Mouse (Mus musculus): ENCODE measurements around the gene Fdx1l.

Fdx1l gene

GRCm38 (mm10) chr9:21073044-21073840 is at the start of gene Fdx1l, which contains the start of gene Gm49373:
Fdx1l (minus strand) TSS chr9:21073614.
Gm49373 (minus strand) TSS chr9:21073096.
- DNase-seq (ENCODE audit: low spot score in 2 of 2) = peak; percentile 77 to 89

GRCm38 (mm10) chr9:21121483-21121882 is 48.1 kb upstream of the Fdx1l start:
- DNase-seq (ENCODE audit: low spot score in 2 of 2) = no peak

GRCm38 (mm10) chr9:21117073-21117472 is 43.7 kb upstream of the Fdx1l start:
- DNase-seq (ENCODE audit: low spot score in 2 of 2) = no peak

- DNase-seq (ENCODE audit: low spot score in 2 of 2) = no peak
These were observed 41.7 kb upstream of the Fdx1l start for GRCm38 (mm10) chr9:21115105-21115504.

- DNase-seq (ENCODE audit: low spot score in 2 of 2) = no peak
These were observed 40.8 kb upstream of the Fdx1l start for GRCm38 (mm10) chr9:21114190-21114589.

- DNase-seq (ENCODE audit: low spot score in 2 of 2) = no peak
These were observed 40.3 kb upstream of the Fdx1l start for GRCm38 (mm10) chr9:21113751-21114150.

GRCm38 (mm10) chr9:21107607-21108237 is 34.3 kb upstream of the Fdx1l start:
- DNase-seq (ENCODE audit: low spot score in 2 of 2) = no peak

GRCm38 (mm10) chr9:21105760-21106564 is 32.5 kb upstream of the Fdx1l start:
- DNase-seq (ENCODE audit: low spot score in 2 of 2) = peak in 1 of 2 experiments; percentile 31

GRCm38 (mm10) chr9:21104814-21105213 is 31.4 kb upstream of the Fdx1l start:
- DNase-seq (ENCODE audit: low spot score in 2 of 2) = no peak

GRCm38 (mm10) chr9:21102076-21102475 is 28.7 kb upstream of the Fdx1l start:
- no peak for DNase-seq (ENCODE audit: low spot score in 2 of 2)

- DNase-seq (ENCODE audit: low spot score in 2 of 2) = no peak
These were observed 27.2 kb upstream of the Fdx1l start for GRCm38 (mm10) chr9:21100447-21101161.

- no peak for DNase-seq (ENCODE audit: low spot score in 2 of 2)
These were observed 24.4 kb upstream of the Fdx1l start for GRCm38 (mm10) chr9:21097793-21098192.

GRCm38 (mm10) chr9:21095958-21096357 is 22.5 kb upstream of the Fdx1l start:
- no peak for DNase-seq (ENCODE audit: low spot score in 2 of 2)

GRCm38 (mm10) chr9:21093423-21093822 is 20.0 kb upstream of the Fdx1l start:
- DNase-seq (ENCODE audit: low spot score in 2 of 2) = no peak

- DNase-seq (ENCODE audit: low spot score in 2 of 2) = peak; percentile 91 to 99
These were observed 18.4 kb upstream of the Fdx1l start, which contains the start of the genes Gm38431 and Raver1 for GRCm38 (mm10) chr9:21091707-21092320. Gm38431 (minus strand) TSS chr9:21091997. Raver1 (minus strand) TSS chr9:21092008.

GRCm38 (mm10) chr9:21090972-21091706 is 17.7 kb upstream of the Fdx1l start:
- peak in 1 of 2 experiments; percentile 29 for DNase-seq (ENCODE audit: low spot score in 2 of 2)

- DNase-seq (ENCODE audit: low spot score in 2 of 2) = no peak
These were observed 17.1 kb upstream of the Fdx1l start for GRCm38 (mm10) chr9:21090537-21090936.

- DNase-seq (ENCODE audit: low spot score in 2 of 2) = no peak
These were observed 9.9 kb upstream of the Fdx1l start for GRCm38 (mm10) chr9:21083324-21083723.

GRCm38 (mm10) chr9:21081127-21081526 is 7.7 kb upstream of the Fdx1l start:
- no peak for DNase-seq (ENCODE audit: low spot score in 2 of 2)

GRCm38 (mm10) chr9:21075625-21076024 is 2.2 kb upstream of the Fdx1l start:
- DNase-seq (ENCODE audit: low spot score in 2 of 2) = no peak
